Mouse (Mus musculus): ENCODE measurements around the gene Ulk4.

- TF ChIP-seq FLI1 (IDR thresholded peaks at IDR 0.05; ENCODE audit: low read length) (no peak), GATA1 (IDR thresholded peaks at IDR 0.05; ENCODE audit: borderline replicate concordance, low read length) (no peak)
Measured at GRCm38 (mm10) chr9:121059286-121059685, 217.7 kb downstream of the Ulk4 start.

Measured in megakaryocyte, embryonic 14.5 days (primary cell).